Mouse (Mus musculus): ENCODE results near the gene Mrps9. TPM values are rescaled to one million over a fixed set of nuclear protein-coding genes. Genes with fewer than 3 reads are reported as not detected.
A peak's percentile ranks its signal among the peaks of the same experiment; 100 is the strongest.

Gene Mrps9
- polyA plus RNA-seq, 1 experiment from 2014 or later, result 59.6 TPM

GRCm38 (mm10) chr1:42906696-42907095, 55.7 kb downstream of the Mrps9 start:
- Histone ChIP-seq H3K4me3 (no peak overlapping the region), H3K27ac (no peak overlapping the region), H3K4me2 (no peak overlapping the region), H3K4me1 (replicated peaks) (no peaks in the 10 kb centered on the region), H3K9me3 (replicated peaks) (no peaks in the 10 kb centered on the region), H3K27me3 (no peaks in the 10 kb centered on the region), H3K9ac (no peak overlapping the region), H3K36me3 (peaks cover 10% of the 10 kb centered on the region; the same call in 1 of the 2 replicates)
- ATAC-seq (replicated peaks; ENCODE audit: insufficient number of reproducible peaks, insufficient read depth, low FRiP score, low read depth), result no peak
- WGBS, result 80% methylated on average over 7 of the region's 7 CpGs

GRCm38 (mm10) chr1:42907153-42907552, 56.1 kb downstream of the Mrps9 start:
- Histone ChIP-seq H3K36me3 (peaks cover 10% of the 10 kb centered on the region; the same call in 1 of the 2 replicates), H3K27me3 (no peaks in the 10 kb centered on the region), H3K4me2 (no peak overlapping the region), H3K27ac (no peak overlapping the region), H3K4me3 (no peak overlapping the region), H3K9me3 (replicated peaks) (no peaks in the 10 kb centered on the region), H3K9ac (no peak overlapping the region), H3K4me1 (replicated peaks) (no peaks in the 10 kb centered on the region)
- WGBS, result 64% methylated on average over 4 of the region's 4 CpGs
- ATAC-seq (replicated peaks; ENCODE audit: insufficient number of reproducible peaks, insufficient read depth, low FRiP score, low read depth), result no peak

DNA sequence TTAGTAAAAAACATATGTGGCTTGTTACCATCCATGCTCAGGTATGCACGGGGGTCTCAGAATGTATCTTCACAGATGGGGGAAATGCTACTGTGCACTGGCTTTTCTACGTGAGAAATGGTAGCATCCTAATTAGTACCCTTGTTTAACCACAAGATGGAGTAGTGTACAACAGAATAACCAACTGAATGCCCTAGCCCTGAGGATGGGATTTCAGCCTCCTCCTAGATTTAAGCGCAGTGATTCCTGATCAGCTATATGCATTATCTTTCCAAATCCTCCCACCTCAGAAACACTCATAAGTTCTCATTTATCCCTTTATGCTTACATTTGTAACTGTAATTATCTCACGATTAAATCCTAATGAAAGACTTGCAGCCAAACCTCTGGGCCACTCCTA, 64.0 kb downstream of the Mrps9 start:
- WGBS, result 19% methylated on average over 4 of the region's 4 CpGs
- 0 out of 2 replicates have a peak, but pooled peaks cover 2% of the 10 kb centered on the region for H3K4me1 ChIP-seq (replicated peaks)
- no peaks in the 10 kb centered on the region for H3K9me3 ChIP-seq (replicated peaks)
- no peak for ATAC-seq (replicated peaks; ENCODE audit: insufficient number of reproducible peaks, insufficient read depth, low FRiP score, low read depth)
- no peak overlapping the region for H3K4me3 ChIP-seq
- H3K9ac ChIP-seq, result no peak overlapping the region
- no peaks in the 10 kb centered on the region for H3K36me3 ChIP-seq
- no peaks in the 10 kb centered on the region for H3K27me3 ChIP-seq
- H3K4me2 ChIP-seq, result no peak overlapping the region
- no peak overlapping the region for H3K27ac ChIP-seq

DNA sequence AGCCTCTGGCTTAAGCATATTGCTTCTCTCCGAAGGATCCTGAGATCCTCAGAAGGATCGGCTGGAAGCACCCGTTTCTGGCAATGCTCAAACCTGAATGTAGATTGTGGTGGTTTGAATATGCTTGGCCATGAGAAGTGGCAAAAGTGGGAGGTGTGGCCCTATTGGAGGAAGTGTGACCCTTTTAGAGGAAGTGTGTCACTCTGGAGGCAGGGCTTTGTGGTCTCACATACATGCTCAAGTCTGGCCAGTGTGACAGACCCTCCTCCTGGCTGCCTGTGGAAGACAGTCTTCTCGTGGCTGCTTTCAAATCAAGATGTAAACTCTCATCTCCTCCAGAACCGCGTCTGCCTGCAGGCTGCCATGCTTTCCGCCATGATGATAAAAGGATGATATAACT, 65.7 kb downstream of the Mrps9 start:
- H3K9me3 ChIP-seq (replicated peaks), result no peaks in the 10 kb centered on the region
- H3K27me3 ChIP-seq, result no peaks in the 10 kb centered on the region
- no peak overlapping the region for H3K27ac ChIP-seq
- WGBS, result 74% methylated on average over 7 of the region's 7 CpGs
- ATAC-seq (replicated peaks; ENCODE audit: insufficient number of reproducible peaks, insufficient read depth, low FRiP score, low read depth), result no peak
- H3K4me2 ChIP-seq, result no peak overlapping the region
- no peak overlapping the region for H3K4me3 ChIP-seq
- H3K9ac ChIP-seq, result no peak overlapping the region
- no peaks in the 10 kb centered on the region for H3K36me3 ChIP-seq
- H3K4me1 ChIP-seq (replicated peaks), result 0 out of 2 replicates have a peak, but pooled peaks cover 2% of the 10 kb centered on the region

GRCm38 (mm10) chr1:42917908-42918307, 66.9 kb downstream of the Mrps9 start:
- Histone ChIP-seq H3K36me3 (no peaks in the 10 kb centered on the region), H3K4me3 (no peak overlapping the region), H3K4me2 (peak overlapping the region; percentile 38), H3K9ac (no peak overlapping the region), H3K27ac (no peak overlapping the region), H3K9me3 (replicated peaks) (no peaks in the 10 kb centered on the region), H3K27me3 (no peaks in the 10 kb centered on the region), H3K4me1 (replicated peaks) (0 out of 2 replicates have a peak, but pooled peaks cover 2% of the 10 kb centered on the region)
- 23% methylated on average over 4 of the region's 4 CpGs for WGBS
- ATAC-seq (replicated peaks; ENCODE audit: insufficient number of reproducible peaks, insufficient read depth, low FRiP score, low read depth), result no peak

DNA sequence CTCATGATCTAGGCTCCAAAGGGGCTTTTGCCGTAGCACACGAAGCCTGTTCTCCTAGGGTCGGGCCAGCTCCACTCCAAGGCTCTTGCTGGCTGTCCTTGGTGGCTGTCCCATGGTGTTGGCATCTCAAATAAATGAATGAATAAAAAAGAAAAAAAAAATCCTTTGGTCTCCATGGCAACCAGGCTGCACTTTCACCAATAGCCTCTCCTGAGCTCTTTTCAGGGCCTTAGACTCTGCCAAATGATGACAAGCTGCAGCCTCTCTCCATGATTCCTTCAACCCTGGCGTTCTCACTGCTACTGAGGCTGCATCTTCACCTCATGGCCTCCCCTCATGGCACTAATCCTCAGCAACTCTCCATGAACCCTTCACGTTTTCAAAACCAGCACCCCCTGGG, 72.9 kb downstream of the Mrps9 start:
- Histone ChIP-seq H3K27ac (no peak overlapping the region), H3K36me3 (no peaks in the 10 kb centered on the region), H3K9ac (no peak overlapping the region), H3K4me3 (no peak overlapping the region), H3K9me3 (replicated peaks) (no peaks in the 10 kb centered on the region), H3K4me2 (no peak overlapping the region), H3K27me3 (no peaks in the 10 kb centered on the region), H3K4me1 (replicated peaks) (no peaks in the 10 kb centered on the region)
- WGBS, result 67% methylated on average over 5 of the region's 5 CpGs
- ATAC-seq (replicated peaks; ENCODE audit: insufficient number of reproducible peaks, insufficient read depth, low FRiP score, low read depth), result no peak

DNA sequence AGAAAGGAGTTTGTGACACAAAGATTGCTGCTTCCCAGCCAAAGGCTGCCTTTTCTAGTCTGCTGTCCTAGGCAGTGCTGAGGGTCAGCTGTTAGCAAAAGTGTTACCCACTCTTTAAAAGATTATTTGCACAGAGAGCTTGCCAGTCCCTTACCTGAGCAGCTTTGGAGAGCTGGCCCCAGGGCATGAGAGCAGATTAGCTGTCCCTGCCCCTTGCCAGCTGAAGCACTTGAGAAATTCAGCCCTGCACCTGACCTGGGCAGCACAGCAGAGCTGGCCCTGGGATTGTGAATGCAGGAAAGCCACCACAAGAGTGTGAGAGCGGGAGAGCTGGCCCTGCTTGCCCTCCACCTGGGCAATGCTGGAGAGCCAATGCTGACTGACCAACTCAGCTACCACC, 82.6 kb downstream of the Mrps9 start:
- ATAC-seq (replicated peaks; ENCODE audit: insufficient number of reproducible peaks, insufficient read depth, low FRiP score, low read depth), result no peak
- H3K27me3 ChIP-seq, result no peaks in the 10 kb centered on the region
- H3K27ac ChIP-seq, result no peak overlapping the region
- H3K4me3 ChIP-seq, result no peak overlapping the region
- H3K9me3 ChIP-seq (replicated peaks), result no peaks in the 10 kb centered on the region
- H3K4me2 ChIP-seq, result no peak overlapping the region
- H3K9ac ChIP-seq, result no peak overlapping the region
- no peaks in the 10 kb centered on the region for H3K36me3 ChIP-seq
- H3K4me1 ChIP-seq (replicated peaks), result no peaks in the 10 kb centered on the region
- 80% methylated on average over 1 of the region's 1 CpGs for WGBS

DNA sequence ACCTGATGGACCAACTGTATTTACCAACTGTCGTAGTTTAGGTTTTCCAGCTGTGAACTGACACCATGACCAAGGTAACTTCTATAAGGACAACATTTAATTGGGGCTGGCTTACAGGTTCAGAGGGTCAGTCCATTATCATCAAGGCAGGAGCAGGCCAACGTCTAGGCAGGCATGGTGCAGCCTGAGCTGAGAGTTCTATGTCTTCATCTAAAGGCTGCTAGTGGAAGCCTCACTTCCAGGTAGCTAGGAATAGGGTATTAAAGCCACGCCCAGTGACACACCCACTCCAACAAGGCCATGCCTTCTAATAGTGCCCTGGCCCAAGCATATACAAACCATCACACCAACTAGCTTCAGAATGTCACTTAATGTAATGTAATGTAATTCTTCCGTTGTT, 97.5 kb downstream of the Mrps9 start:
- no peak overlapping the region for H3K27ac ChIP-seq
- peaks cover 3% of the 10 kb centered on the region for H3K4me1 ChIP-seq (replicated peaks)
- no peaks in the 10 kb centered on the region for H3K9me3 ChIP-seq (replicated peaks)
- no peaks in the 10 kb centered on the region for H3K27me3 ChIP-seq
- no peaks in the 10 kb centered on the region for H3K36me3 ChIP-seq
- no peak for ATAC-seq (replicated peaks; ENCODE audit: insufficient number of reproducible peaks, insufficient read depth, low FRiP score, low read depth)
- no peak overlapping the region for H3K4me2 ChIP-seq
- no peak overlapping the region for H3K4me3 ChIP-seq
- H3K9ac ChIP-seq, result no peak overlapping the region
- WGBS, result 59% methylated on average over 4 of the region's 4 CpGs

DNA sequence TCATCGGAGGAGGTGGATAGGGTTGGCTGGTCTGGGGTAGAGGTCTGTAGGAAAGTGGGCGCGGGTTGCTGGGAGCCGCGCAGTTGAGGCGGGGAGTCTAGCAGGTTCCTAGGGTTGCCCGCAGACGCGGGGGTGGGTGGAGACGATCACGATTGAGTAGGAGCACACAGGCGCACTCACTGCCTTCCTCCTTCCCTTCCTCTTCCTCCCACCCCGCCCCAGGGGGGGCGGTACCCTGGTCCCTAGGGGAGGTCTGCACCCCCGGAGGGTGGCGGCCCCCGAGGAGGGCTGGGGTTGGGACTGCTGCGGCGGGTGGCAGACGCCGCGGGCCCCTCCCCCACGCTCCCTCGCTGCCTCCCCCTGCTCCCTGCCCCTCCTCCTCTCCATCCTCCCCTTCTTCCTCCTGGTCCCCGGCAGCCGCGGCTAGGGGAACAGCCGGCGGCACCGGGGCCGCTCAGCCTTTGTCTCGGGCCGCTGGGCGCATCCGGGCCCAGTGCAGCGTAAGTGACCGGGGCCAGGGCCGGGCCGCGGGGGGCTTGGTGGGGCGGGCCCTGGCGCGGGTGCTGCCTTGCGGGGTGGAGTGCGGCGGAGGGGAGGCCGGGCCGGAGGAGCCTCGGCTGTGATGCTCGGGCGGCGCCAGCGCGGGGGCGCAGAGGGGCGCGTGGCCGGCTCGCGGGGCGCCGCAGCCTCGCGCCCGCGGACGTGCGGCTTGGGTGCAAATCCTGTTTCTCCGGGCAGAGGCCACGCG, 101.9 kb downstream of the Mrps9 start, which contains the start of gene Gpr45:
Gene Gpr45, plus strand, starts transcription at position 139 of the 748 bp plus-strand sequence.
- Histone ChIP-seq H3K36me3 (no peaks in the 10 kb centered on the region), H3K9ac (peak within 1 kb of the TSS; percentile 62), H3K27ac (no peak within 1 kb of the TSS), H3K4me3 (peak within 1 kb of the TSS; percentile 67), H3K9me3 (replicated peaks) (no peaks in the 10 kb centered on the region), H3K27me3 (peaks cover 3% of the 10 kb centered on the region; the same call in 1 of the 2 replicates), H3K4me2 (peak within 1 kb of the TSS; percentile 99), H3K4me1 (replicated peaks) (peaks cover 6% of the 10 kb centered on the region)
- 1% methylated on average over 62 of the region's 71 CpGs for WGBS
- peak; percentile 69 for ATAC-seq (replicated peaks; ENCODE audit: insufficient number of reproducible peaks, insufficient read depth, low FRiP score, low read depth)

DNA sequence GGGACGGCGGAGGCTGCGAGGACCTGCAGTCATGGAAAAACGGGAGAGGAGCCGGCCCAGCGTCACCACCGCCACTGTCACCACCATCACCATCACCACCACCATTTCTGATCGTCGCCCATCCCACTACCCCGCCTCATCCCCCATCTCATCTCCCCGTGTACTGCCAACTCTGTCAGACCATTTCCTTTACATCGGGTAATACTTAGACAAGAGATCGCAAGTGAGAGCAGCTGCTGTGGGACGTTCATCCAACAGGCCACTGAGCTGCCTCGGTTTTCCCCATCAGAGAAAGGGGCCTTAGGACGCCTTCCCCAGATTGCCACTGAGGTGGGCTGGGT, 102.4 kb downstream of the Mrps9 start:
- Histone ChIP-seq H3K9me3 (replicated peaks) (no peaks in the 10 kb centered on the region), H3K27me3 (peaks cover 3% of the 10 kb centered on the region; the same call in 1 of the 2 replicates), H3K36me3 (no peaks in the 10 kb centered on the region), H3K4me1 (replicated peaks) (peaks cover 6% of the 10 kb centered on the region), H3K4me2 (peak overlapping the region; percentile 99), H3K4me3 (peak overlapping the region; percentile 67), H3K27ac (no peak overlapping the region), H3K9ac (peak overlapping the region; percentile 62)
- no peak for ATAC-seq (replicated peaks; ENCODE audit: insufficient number of reproducible peaks, insufficient read depth, low FRiP score, low read depth)
- WGBS, result 2% methylated on average over 16 of the region's 16 CpGs

All from heart, embryonic 15.5 days (tissue).